In the genomic region with DNA sequence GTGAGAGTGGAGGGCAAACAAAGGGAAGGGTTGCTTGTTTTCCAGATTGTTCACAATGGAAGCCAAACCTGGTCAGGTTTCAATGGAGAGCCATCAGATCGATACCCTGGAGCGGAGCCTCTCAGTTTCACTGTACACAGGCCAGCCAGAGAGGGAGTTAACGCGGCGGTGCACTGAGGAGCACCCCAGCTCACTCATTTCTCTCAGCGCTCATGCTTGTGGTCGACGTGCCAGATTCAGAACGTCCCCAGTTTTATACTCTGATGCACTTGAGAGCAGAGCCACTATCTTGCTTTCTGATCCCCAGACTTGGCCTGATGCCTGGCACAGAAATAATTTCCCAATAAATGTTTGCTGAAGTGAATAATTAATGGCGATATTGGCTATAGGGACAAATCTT, we compare ENCODE assay signal across 25 mouse cellular contexts. TPM values are rescaled to one million over a fixed set of nuclear protein-coding genes. Genes with fewer than 3 reads are reported as not detected.
"Had no signal": no experiment of that assay in that cellular context is flagged by ENCODE, and none has a peak within 500 bp of the region (broad histone marks: within the 10 kb centered on the region; RNA-seq: fewer than 3 reads in every experiment).

No protein-coding gene starts in this region.

- DNase-seq: kidney, adult 18-20 months; kidney, postnatal 14 days; left cerebral cortex, postnatal 4 days; liver, embryonic 13.5 days; lung, adult 2 months; lung, postnatal 36 days; right cerebral cortex, adult 18-20 months; right cerebral cortex, postnatal 14 days; right cerebral cortex, postnatal 4 days; thymus, adult 2 months; thymus, postnatal 14 days; thymus, postnatal 4 days had no signal

- H3K36me3 ChIP-seq: limb, embryonic 12.5 days; limb, embryonic 15.5 days; liver, embryonic 13.5 days; midbrain, embryonic 10.5 days; midbrain, embryonic 13.5 days; neural tube, embryonic 12.5 days had no signal

- H3K27me3 ChIP-seq: limb, embryonic 12.5 days; limb, embryonic 15.5 days; liver, embryonic 13.5 days; megakaryocyte, embryonic 14.5 days; midbrain, embryonic 13.5 days; neural tube, embryonic 12.5 days had no signal

- H3K4me1 ChIP-seq: limb, embryonic 12.5 days; limb, embryonic 15.5 days; liver, embryonic 13.5 days; megakaryocyte, embryonic 14.5 days; midbrain, embryonic 10.5 days; neural tube, embryonic 12.5 days had no signal

- ATAC-seq: inflammation-experienced regulatory T-cells, adult 6 months; intestine, embryonic 16.5 days; lung, postnatal 0 days; midbrain, embryonic 13.5 days had no signal

- H3K4me3 ChIP-seq: limb, embryonic 12.5 days; limb, embryonic 15.5 days; liver, embryonic 13.5 days; megakaryocyte, embryonic 14.5 days; midbrain, embryonic 10.5 days; midbrain, embryonic 13.5 days; neural tube, embryonic 12.5 days had no signal

- H3K9me3 ChIP-seq: limb, embryonic 12.5 days; limb, embryonic 15.5 days; megakaryocyte, embryonic 14.5 days; midbrain, embryonic 10.5 days; midbrain, embryonic 13.5 days; neural tube, embryonic 12.5 days had no signal

- H3K9ac ChIP-seq: limb, embryonic 12.5 days; limb, embryonic 15.5 days; liver, embryonic 13.5 days; midbrain, embryonic 13.5 days; neural tube, embryonic 12.5 days had no signal

- H3K27ac ChIP-seq: limb, embryonic 12.5 days; limb, embryonic 15.5 days; liver, embryonic 13.5 days; midbrain, embryonic 10.5 days; midbrain, embryonic 13.5 days; neural tube, embryonic 12.5 days; stomach, postnatal 0 days had no signal

- H3K4me2 ChIP-seq: limb, embryonic 12.5 days; limb, embryonic 15.5 days; liver, embryonic 13.5 days; midbrain, embryonic 13.5 days; neural tube, embryonic 12.5 days had no signal

RNA-seq across cellular contexts. Expression of gene Sln, which starts 56.8 kb away (rescaled TPM):
- total RNA-seq: left cerebral cortex, postnatal 14 days; left cerebral cortex, postnatal 4 days; midbrain, postnatal 0 days had no signal
- polyA plus RNA-seq: inflammation-experienced regulatory T-cells, adult 6 months; midbrain, embryonic 10.5 days; stomach, embryonic 14.5 days had no signal
